Mouse (Mus musculus) hindbrain, embryonic 16.5 days (tissue): ENCODE measurements around the gene Fcrlb. TPM values are rescaled to one million over a fixed set of nuclear protein-coding genes. Genes with fewer than 3 reads are reported as not detected.
"Not testable (repeated sequence)": the region's sequence is repeated elsewhere in the genome, so short reads cannot be mapped to it uniquely, and the experiment has no call there.

Experiments
- ATAC-seq: fragments of 200-750 bp; cut with Nextera tagmentation; 2 replicates; pipeline ENCODE4 v1.8.0; 2017; ENCODE audit warnings: moderate TSS enrichment, moderate library complexity
- H3K27ac ChIP-seq: fragments of 300-500 bp; sonication (generic); 2 replicates; pipeline ENCODE4 v1.5.1; 2014; ENCODE audit warnings: low read depth, mild to moderate bottlenecking, control low read depth, low read length, moderate library complexity
- H3K27me3 ChIP-seq: fragments of 300-500 bp; sonication (generic); replicated peaks from 2 replicates; pipeline ENCODE4 v1.6.1; 2014; ENCODE audit warnings: low read length; ENCODE audit not compliant: control insufficient read depth, insufficient read depth
- H3K36me3 ChIP-seq: fragments of 300-500 bp; sonication (generic); 2 replicates; pipeline ENCODE4 v1.6.1; 2014; ENCODE audit warnings: mild to moderate bottlenecking, low read length, moderate library complexity, mixed read lengths; ENCODE audit not compliant: control insufficient read depth, insufficient read depth
- H3K4me1 ChIP-seq: fragments of 300-500 bp; sonication (generic); 2 replicates; pipeline ENCODE4 v1.6.1; 2014; ENCODE audit warnings: low read depth, low read length; ENCODE audit not compliant: control insufficient read depth, insufficient read depth
- H3K4me2 ChIP-seq: fragments of 300-500 bp; sonication (generic); 2 replicates; pipeline ENCODE4 v1.6.1; 2014; ENCODE audit warnings: mild to moderate bottlenecking, low read length, control low read depth, moderate library complexity
- H3K4me3 ChIP-seq: fragments of 300-500 bp; sonication (generic); 2 replicates; pipeline ENCODE4 v1.5.1; 2014; ENCODE audit warnings: mild to moderate bottlenecking, low read length, control low read depth, moderate library complexity
- H3K9ac ChIP-seq: fragments of 300-500 bp; sonication (generic); 2 replicates; pipeline ENCODE4 v1.6.1; 2014; ENCODE audit warnings: low read depth, mild to moderate bottlenecking, control low read depth, low read length, moderate library complexity
- H3K9me3 ChIP-seq: fragments of 300-500 bp; sonication (generic); 2 replicates; pipeline ENCODE4 v1.6.1; 2014; ENCODE audit warnings: mild to moderate bottlenecking, low read length, moderate library complexity; ENCODE audit not compliant: control insufficient read depth
- WGBS: fragments of 180-500 bp; shearing (Covaris S2); extraction: QIAGEN DNeasy Blood & Tissue Kit; methylation state at CpG from one replicate; pipeline ENCODE4 v1.1.7; 2014; 5-methylcytosine and 5-hydroxymethylcytosine counted together
- polyA plus RNA-seq: library from polyadenylated mRNA; unstranded; fragments of >200 nt; fragmentation: Nextera tagmentation; extraction: Ambion mirVana; gene quantifications from 2 replicates; pipeline ENCODE4 v1.2.1, GENCODE M21; 2015

Gene Fcrlb
- 1.1 and 1.2 TPM in 2 replicates for polyA plus RNA-seq

GRCm38 (mm10) chr1:170912891-170913615, at the start of gene Fcrlb:
Gene Fcrlb, minus strand, starts transcription at chr1:170912941.
- no peak within 1 kb of the TSS for H3K4me3 ChIP-seq
- no peaks in the 10 kb centered on the region for H3K9me3 ChIP-seq
- no peak within 1 kb of the TSS for H3K27ac ChIP-seq
- H3K4me1 ChIP-seq: peaks cover 6% of the 10 kb centered on the region
- 71% methylated on average over 5 of the region's 5 CpGs for whole genome bisulfite sequencing
- no peaks in the 10 kb centered on the region; the same call in 1 of the 2 replicates for H3K27me3 ChIP-seq
- no peak for ATAC-seq
- no peak within 1 kb of the TSS for H3K9ac ChIP-seq
- no peak within 1 kb of the TSS for H3K4me2 ChIP-seq
- H3K36me3 ChIP-seq: no peaks in the 10 kb centered on the region

- Histone ChIP-seq H3K27ac (no peak overlapping the region), H3K9me3 (no peaks in the 10 kb centered on the region), H3K4me1 (no peaks in the 10 kb centered on the region), H3K9ac (no peak overlapping the region), H3K27me3 (no peaks in the 10 kb centered on the region), H3K4me3 (no peak overlapping the region), H3K4me2 (no peak overlapping the region), H3K36me3 (no peaks in the 10 kb centered on the region)
- WGBS: 87% methylated on average over 2 of the region's 2 CpGs
- no peak for ATAC-seq
Observed at GRCm38 (mm10) chr1:170962301-170962700, 49.6 kb upstream of the Fcrlb start.

GRCm38 (mm10) chr1:170961101-170961500, 48.4 kb upstream of the Fcrlb start:
- no peak overlapping the region for H3K9ac ChIP-seq
- no peak for ATAC-seq
- 74% methylated on average over 6 of the region's 6 CpGs for WGBS

GRCm38 (mm10) chr1:170959791-170960190, 47.0 kb upstream of the Fcrlb start:
- Histone ChIP-seq H3K4me3 (no peak overlapping the region), H3K4me2 (no peak overlapping the region), H3K27ac (no peak overlapping the region), H3K9ac (no peak overlapping the region), H3K9me3 (no peaks in the 10 kb centered on the region), H3K36me3 (no peaks in the 10 kb centered on the region), H3K27me3 (no peaks in the 10 kb centered on the region), H3K4me1 (no peaks in the 10 kb centered on the region)
- no peak for ATAC-seq
- WGBS: 91% methylated on average over 2 of the region's 2 CpGs

More at GRCm38 (mm10) chr1:170961101-170961500, 48.4 kb upstream of the Fcrlb start:
- Histone ChIP-seq H3K4me3 (no peak overlapping the region), H3K4me2 (no peak overlapping the region), H3K9me3 (no peaks in the 10 kb centered on the region), H3K27ac (no peak overlapping the region), H3K4me1 (no peaks in the 10 kb centered on the region), H3K27me3 (no peaks in the 10 kb centered on the region), H3K36me3 (no peaks in the 10 kb centered on the region)

GRCm38 (mm10) chr1:170958225-170958624, 45.5 kb upstream of the Fcrlb start:
- Histone ChIP-seq H3K4me1 (no peaks in the 10 kb centered on the region), H3K9me3 (no peaks in the 10 kb centered on the region), H3K9ac (no peak overlapping the region), H3K27me3 (no peaks in the 10 kb centered on the region), H3K4me2 (no peak overlapping the region), H3K36me3 (no peaks in the 10 kb centered on the region), H3K27ac (no peak overlapping the region), H3K4me3 (no peak overlapping the region)
- 68% methylated on average over 3 of the region's 3 CpGs for WGBS
- no peak for ATAC-seq

GRCm38 (mm10) chr1:170953192-170953591, 40.5 kb upstream of the Fcrlb start:
- Histone ChIP-seq H3K9ac (no peak overlapping the region), H3K27ac (no peak overlapping the region), H3K27me3 (no peaks in the 10 kb centered on the region), H3K36me3 (no peaks in the 10 kb centered on the region), H3K4me2 (no peak overlapping the region), H3K4me3 (no peak overlapping the region), H3K4me1 (no peaks in the 10 kb centered on the region), H3K9me3 (no peaks in the 10 kb centered on the region)
- 91% methylated on average over 2 of the region's 2 CpGs for WGBS
- ATAC-seq: no peak

GRCm38 (mm10) chr1:170950772-170951171, 38.0 kb upstream of the Fcrlb start:
- Histone ChIP-seq H3K27me3 (no peaks in the 10 kb centered on the region), H3K4me1 (no peaks in the 10 kb centered on the region), H3K27ac (no peak overlapping the region), H3K36me3 (no peaks in the 10 kb centered on the region), H3K4me2 (no peak overlapping the region), H3K4me3 (no peak overlapping the region), H3K9me3 (no peaks in the 10 kb centered on the region; the same call in 1 of the 2 replicates), H3K9ac (no peak overlapping the region)
- 71% methylated on average over 3 of the region's 3 CpGs for WGBS
- no peak for ATAC-seq

GRCm38 (mm10) chr1:170944908-170945307, 32.2 kb upstream of the Fcrlb start:
- not testable (repeated sequence) for H3K27ac ChIP-seq, ATAC-seq, H3K4me2 ChIP-seq, H3K36me3 ChIP-seq, H3K9me3 ChIP-seq, H3K4me1 ChIP-seq, H3K27me3 ChIP-seq, H3K9ac ChIP-seq, H3K4me3 ChIP-seq
- 100% methylated on average over 3 of the region's 9 CpGs for WGBS

GRCm38 (mm10) chr1:170944151-170944550, 31.4 kb upstream of the Fcrlb start:
- H3K27me3 ChIP-seq, H3K4me3 ChIP-seq, H3K9ac ChIP-seq, H3K36me3 ChIP-seq, H3K4me2 ChIP-seq, H3K4me1 ChIP-seq, ATAC-seq, H3K27ac ChIP-seq, H3K9me3 ChIP-seq: not testable (repeated sequence)
- 98% methylated on average over 9 of the region's 9 CpGs for WGBS
